Mouse (Mus musculus) intestine, postnatal 0 days (tissue): Measurements from ENCODE around the gene Hint2. TPM values are rescaled to one million over a fixed set of nuclear protein-coding genes. Genes with fewer than 3 reads are reported as not detected.

Source experiments
- ATAC-seq: fragments of 200-750 bp; cut with Nextera tagmentation; 2 replicates; pipeline ENCODE4 v1.8.0; 2017; ENCODE audit warnings: mild to moderate bottlenecking, moderate TSS enrichment, moderate library complexity
- H3K27ac ChIP-seq: fragments of 300-500 bp; sonication (generic); 2 replicates; pipeline ENCODE4 v1.5.1; 2014; ENCODE audit warnings: mild to moderate bottlenecking, low read depth, low read length, moderate library complexity
- H3K27me3 ChIP-seq: fragments of 300-500 bp; sonication (generic); replicated peaks from 2 replicates; pipeline ENCODE4 v1.6.1; 2014; ENCODE audit warnings: low read length, mixed read lengths; ENCODE audit not compliant: control insufficient read depth, insufficient read depth
- H3K36me3 ChIP-seq: fragments of 300-500 bp; sonication (generic); 2 replicates; pipeline ENCODE4 v1.6.1; 2014; ENCODE audit warnings: mild to moderate bottlenecking, moderate library complexity; ENCODE audit not compliant: control insufficient read depth, insufficient read depth
- H3K4me1 ChIP-seq: fragments of 300-500 bp; sonication (generic); replicated peaks from 2 replicates; pipeline ENCODE4 v1.6.1; 2014; ENCODE audit warnings: antibody characterized with exemption, low read length, mixed read lengths; ENCODE audit not compliant: control insufficient read depth, insufficient read depth
- H3K4me2 ChIP-seq: fragments of 300-500 bp; sonication (generic); replicated peaks from 2 replicates; pipeline ENCODE4 v1.6.1; 2014; ENCODE audit warnings: low read depth, mild to moderate bottlenecking, moderate library complexity
- H3K4me3 ChIP-seq: fragments of 300-500 bp; sonication (generic); 2 replicates; pipeline ENCODE4 v1.5.1; 2014; ENCODE audit warnings: low read depth, low read length
- H3K9ac ChIP-seq: fragments of 300-500 bp; sonication (generic); 2 replicates; pipeline ENCODE4 v1.6.1; 2014; ENCODE audit warnings: mild to moderate bottlenecking, low read depth, low read length
- H3K9me3 ChIP-seq: fragments of 300-500 bp; sonication (generic); 2 replicates; pipeline ENCODE4 v1.6.1; 2016; ENCODE audit warnings: mixed run types; ENCODE audit not compliant: control insufficient read depth
- CTCF ChIP-seq: sonication (generic); IDR thresholded peaks from 2 replicates; pipeline ENCODE4 v1.5.1; 2016; ENCODE audit warnings: low read depth, mild to moderate bottlenecking, control low read depth, antibody characterized with exemption, moderate library complexity
- WGBS: fragments of 180-500 bp; shearing (Covaris S2); extraction: QIAGEN DNeasy Blood & Tissue Kit; methylation state at CpG from one replicate; pipeline ENCODE4 v1.1.7; 2014; 5-methylcytosine and 5-hydroxymethylcytosine counted together
- polyA plus RNA-seq: library from polyadenylated mRNA; unstranded; fragments of >200 nt; fragmentation: Nextera tagmentation; extraction: Ambion mirVana; gene quantifications from 2 replicates; pipeline ENCODE4 v1.2.1, GENCODE M21; 2015

Hint2 gene
- polyA plus RNA-seq, 1 experiment from 2014 or later: 270 TPM

GRCm38 (mm10) chr4:43630030-43630581, 26.2 kb downstream of the Hint2 start:
- peak; percentile 46; the same call in 1 of the 2 replicates for ATAC-seq
- H3K4me3 ChIP-seq: no peak overlapping the region
- peak; percentile 92 for TF ChIP-seq CTCF
- no peaks in the 10 kb centered on the region for H3K4me1 ChIP-seq
- WGBS: 7% methylated on average over 5 of the region's 5 CpGs
- no peak overlapping the region for H3K27ac ChIP-seq
- no peak overlapping the region for H3K4me2 ChIP-seq
- peaks cover 7% of the 10 kb centered on the region for H3K9me3 ChIP-seq
- no peaks in the 10 kb centered on the region for H3K36me3 ChIP-seq
- peaks cover 16% of the 10 kb centered on the region; the same call in 1 of the 2 replicates for H3K27me3 ChIP-seq
- no peak overlapping the region for H3K9ac ChIP-seq

GRCm38 (mm10) chr4:43629106-43629817, 27.0 kb downstream of the Hint2 start:
- 51% methylated on average over 20 of the region's 20 CpGs for WGBS
- ATAC-seq: no peak

GRCm38 (mm10) chr4:43620146-43620778, 36.0 kb downstream of the Hint2 start:
- Histone ChIP-seq H3K9ac (no peak overlapping the region), H3K4me2 (no peak overlapping the region), H3K36me3 (no peaks in the 10 kb centered on the region), H3K4me3 (no peak overlapping the region), H3K27ac (no peak overlapping the region), H3K4me1 (no peaks in the 10 kb centered on the region), H3K27me3 (no peaks in the 10 kb centered on the region), H3K9me3 (peaks cover 4% of the 10 kb centered on the region)
- no peak for TF ChIP-seq CTCF
- 70% methylated on average over 4 of the region's 4 CpGs for WGBS
- no peak for ATAC-seq

More at GRCm38 (mm10) chr4:43629106-43629817, 27.0 kb downstream of the Hint2 start:
- TF ChIP-seq CTCF: no peak
- H3K4me1 ChIP-seq: no peaks in the 10 kb centered on the region
- no peaks in the 10 kb centered on the region for H3K36me3 ChIP-seq
- no peak overlapping the region for H3K4me2 ChIP-seq
- peaks cover 16% of the 10 kb centered on the region; the same call in 1 of the 2 replicates for H3K27me3 ChIP-seq
- no peak overlapping the region for H3K27ac ChIP-seq
- no peak overlapping the region for H3K9ac ChIP-seq
- H3K9me3 ChIP-seq: peaks cover 10% of the 10 kb centered on the region
- H3K4me3 ChIP-seq: no peak overlapping the region

GRCm38 (mm10) chr4:43613060-43613730, 43.1 kb downstream of the Hint2 start:
- 50% methylated on average over 3 of the region's 3 CpGs for WGBS
- no peaks in the 10 kb centered on the region for H3K27me3 ChIP-seq
- TF ChIP-seq CTCF: no peak
- no peaks in the 10 kb centered on the region for H3K9me3 ChIP-seq
- H3K4me2 ChIP-seq: no peak overlapping the region
- no peak overlapping the region for H3K4me3 ChIP-seq
- no peaks in the 10 kb centered on the region for H3K4me1 ChIP-seq
- no peaks in the 10 kb centered on the region for H3K36me3 ChIP-seq
- H3K9ac ChIP-seq: no peak overlapping the region
- ATAC-seq: no peak
- H3K27ac ChIP-seq: no peak overlapping the region

- Histone ChIP-seq H3K9me3 (no peaks in the 10 kb centered on the region), H3K36me3 (no peaks in the 10 kb centered on the region), H3K9ac (no peak overlapping the region), H3K27ac (no peak overlapping the region), H3K4me1 (no peaks in the 10 kb centered on the region), H3K4me3 (no peak overlapping the region), H3K4me2 (no peak overlapping the region), H3K27me3 (no peaks in the 10 kb centered on the region)
- WGBS: 57% methylated on average over 10 of the region's 10 CpGs
- no peak for ATAC-seq
- TF ChIP-seq CTCF: no peak
Observed at GRCm38 (mm10) chr4:43612534-43612933, 43.7 kb downstream of the Hint2 start.
